Mouse (Mus musculus): Measurements from ENCODE around the gene Foxl1. TPM values are rescaled to one million over a fixed set of nuclear protein-coding genes. Genes with fewer than 3 reads are reported as not detected.
"Not testable (repeated sequence)": the region's sequence is repeated elsewhere in the genome, so short reads cannot be mapped to it uniquely, and the experiment has no call there.

The Foxl1 gene
- total RNA-seq, 2 experiments from 2014 or later = not detected

DNA sequence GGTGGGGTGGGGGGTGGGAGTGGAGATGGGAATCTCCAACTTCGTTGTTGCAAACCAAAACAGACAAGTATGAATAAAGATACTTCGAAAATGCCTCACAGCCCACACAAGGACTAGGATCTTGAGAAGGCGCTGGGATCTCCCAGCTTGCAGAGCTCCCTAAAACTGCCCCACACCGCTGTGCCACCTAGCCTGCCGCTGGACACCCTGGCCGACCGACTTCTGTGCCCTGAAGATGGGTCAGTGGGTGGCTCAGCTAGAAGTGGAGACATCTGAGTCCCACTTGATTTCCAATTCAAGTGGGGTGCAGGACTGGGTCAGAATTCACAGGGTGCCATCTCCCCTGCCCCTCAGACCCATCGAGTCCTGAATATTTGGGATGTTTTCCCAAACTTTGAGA lies 6.0 kb upstream of the Foxl1 start:
- no peak for ATAC-seq (replicated peaks; ENCODE audit: low FRiP score, low TSS enrichment, poor library complexity, severe bottlenecking)

DNA sequence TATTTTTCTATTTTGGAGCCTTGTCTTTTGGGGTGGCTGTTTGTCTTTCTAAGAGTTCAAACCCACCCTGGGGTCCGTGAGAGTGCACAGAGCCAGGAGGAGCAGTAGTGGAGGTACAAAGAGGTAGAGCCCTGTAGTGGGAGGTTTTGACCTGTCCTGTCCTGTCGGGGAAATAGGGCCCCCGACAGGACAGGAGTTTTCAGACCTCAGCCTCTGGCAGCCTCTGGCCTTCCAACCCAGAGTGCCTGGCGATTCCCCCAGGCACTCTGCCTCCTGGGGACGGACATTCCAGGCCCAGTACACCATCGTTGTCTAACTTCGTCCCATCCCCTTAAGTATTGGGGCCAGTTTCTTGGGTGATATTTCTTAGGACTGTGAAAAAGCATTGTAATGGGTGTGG lies 5.4 kb upstream of the Foxl1 start:
- ATAC-seq (replicated peaks; ENCODE audit: low FRiP score, low TSS enrichment, poor library complexity, severe bottlenecking) = no peak

DNA sequence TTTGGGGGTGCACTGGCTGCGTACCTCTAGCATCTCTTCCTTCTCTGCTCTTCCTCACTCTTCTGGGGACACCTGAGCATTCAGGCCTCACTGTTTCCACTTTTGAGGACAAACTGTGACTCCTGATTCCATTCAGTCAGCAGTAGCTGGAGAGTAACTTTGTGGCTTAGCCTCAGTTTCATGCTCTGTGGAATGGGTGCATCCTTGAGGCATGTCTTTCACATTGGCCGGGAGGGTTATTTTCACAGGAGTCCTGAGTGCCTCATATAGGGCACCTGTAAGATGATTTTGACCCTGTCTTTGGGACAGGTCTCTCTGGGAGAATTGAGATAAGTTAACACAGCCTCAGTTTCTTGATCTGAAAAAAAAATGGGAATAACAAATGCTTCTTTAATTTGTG lies 4.6 kb upstream of the Foxl1 start:
- no peak for ATAC-seq (replicated peaks; ENCODE audit: low FRiP score, low TSS enrichment, poor library complexity, severe bottlenecking)

DNA sequence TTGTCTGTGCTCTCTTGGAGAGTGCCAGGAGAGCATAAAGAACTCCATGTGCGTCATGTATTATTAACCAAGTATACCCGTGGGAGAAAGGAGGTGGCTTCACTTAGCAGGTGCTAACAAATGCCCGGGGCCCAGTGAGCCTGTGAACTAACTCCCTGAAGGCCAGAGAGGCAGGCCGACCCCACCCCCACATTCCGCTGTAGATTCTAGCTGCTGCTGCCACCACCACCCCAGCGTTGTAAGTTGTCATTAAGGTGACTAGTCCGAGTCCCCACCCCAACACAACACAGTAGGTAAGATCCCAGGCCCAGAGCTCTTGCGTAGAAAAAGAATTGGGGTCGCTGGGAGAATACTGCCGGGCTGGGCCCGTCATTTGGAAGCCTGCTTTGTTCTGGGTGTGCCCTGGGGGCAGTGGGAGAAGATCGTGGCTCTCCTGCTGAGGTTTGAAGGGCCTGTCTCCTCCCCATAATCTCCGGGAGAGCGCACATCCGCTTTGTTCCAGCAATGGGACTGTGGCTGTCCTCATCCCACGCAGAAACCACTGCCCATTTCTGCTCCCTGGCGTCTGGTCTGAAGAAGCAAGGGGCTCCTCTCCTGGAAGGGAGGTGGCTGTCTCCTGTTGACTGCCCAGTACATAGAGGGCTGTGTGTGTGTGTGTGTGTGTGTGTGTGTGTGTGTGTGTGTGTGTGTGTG lies 3.0 kb upstream of the Foxl1 start:
- ATAC-seq (replicated peaks; ENCODE audit: low FRiP score, low TSS enrichment, poor library complexity, severe bottlenecking) = no peak

DNA sequence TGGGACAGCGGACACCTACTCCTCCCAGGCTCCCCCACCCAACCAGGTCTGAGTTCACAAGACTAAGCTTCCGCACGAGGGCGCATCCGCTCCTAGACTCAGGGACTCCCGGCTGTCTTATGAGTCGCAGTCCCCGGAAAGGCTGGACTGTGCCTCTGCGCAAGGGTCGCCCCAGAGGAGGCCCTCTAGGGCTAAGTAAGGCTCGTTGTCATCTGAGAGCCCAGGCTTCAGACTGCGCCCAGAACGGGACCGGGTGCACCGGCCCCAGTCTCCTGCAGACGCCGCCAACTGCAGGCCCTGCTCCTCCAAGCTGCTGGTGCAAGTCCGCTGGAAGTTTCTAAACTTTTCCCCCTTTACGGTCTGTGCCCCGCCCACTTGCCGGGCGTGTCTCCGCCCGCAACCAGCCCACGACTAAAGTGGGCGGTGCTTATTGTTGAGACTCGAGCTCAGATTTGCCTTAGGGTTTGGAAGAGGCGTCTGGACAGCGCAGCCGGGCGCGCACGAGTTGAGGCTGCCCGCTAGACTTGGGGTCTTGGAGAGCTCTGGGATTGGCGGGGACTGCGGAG lies 2.3 kb upstream of the Foxl1 start:
- ATAC-seq (replicated peaks; ENCODE audit: low FRiP score, low TSS enrichment, poor library complexity, severe bottlenecking) = peak; percentile 33

DNA sequence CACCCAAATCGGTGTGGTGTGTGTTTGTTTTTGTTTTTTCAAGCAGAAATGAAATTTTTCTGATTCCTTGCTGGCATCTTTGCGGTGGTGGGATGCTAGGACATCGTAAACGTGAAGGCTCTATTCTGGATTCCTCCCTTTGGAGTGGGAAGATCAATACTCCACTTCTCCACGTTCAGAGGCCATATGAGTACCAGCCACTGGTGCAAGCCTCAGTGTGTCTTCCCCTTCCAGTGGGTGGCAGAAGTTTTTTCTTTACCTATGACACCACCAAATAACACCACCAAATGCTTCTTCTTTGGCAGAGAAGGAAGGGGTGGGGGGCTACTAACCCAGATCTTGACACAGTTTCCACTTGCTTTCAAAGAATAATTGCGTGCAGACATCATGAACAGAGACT lies 1.5 kb upstream of the Foxl1 start:
- no peak for ATAC-seq (replicated peaks; ENCODE audit: low FRiP score, low TSS enrichment, poor library complexity, severe bottlenecking)

DNA sequence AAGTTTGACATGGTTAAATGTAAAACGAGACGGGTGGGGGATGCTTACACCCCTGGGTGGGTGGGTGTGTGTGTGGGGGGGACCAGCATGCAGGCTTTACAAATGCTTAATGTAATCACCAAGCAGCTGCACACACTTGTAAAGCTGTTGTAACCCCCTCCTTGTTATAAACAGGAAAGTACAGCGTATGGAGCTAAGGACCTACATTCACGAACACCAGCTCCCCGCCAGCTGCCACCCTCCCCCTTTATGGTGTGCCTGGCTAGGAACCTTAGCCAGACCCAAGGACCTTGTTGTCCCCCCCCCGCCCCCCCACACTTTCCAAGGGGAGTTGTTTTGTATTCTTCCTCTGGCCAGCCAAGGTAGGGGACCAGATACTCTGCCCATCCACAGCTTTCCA lies 1.0 kb upstream of the Foxl1 start:
- ATAC-seq (replicated peaks; ENCODE audit: low FRiP score, low TSS enrichment, poor library complexity, severe bottlenecking) = no peak

DNA sequence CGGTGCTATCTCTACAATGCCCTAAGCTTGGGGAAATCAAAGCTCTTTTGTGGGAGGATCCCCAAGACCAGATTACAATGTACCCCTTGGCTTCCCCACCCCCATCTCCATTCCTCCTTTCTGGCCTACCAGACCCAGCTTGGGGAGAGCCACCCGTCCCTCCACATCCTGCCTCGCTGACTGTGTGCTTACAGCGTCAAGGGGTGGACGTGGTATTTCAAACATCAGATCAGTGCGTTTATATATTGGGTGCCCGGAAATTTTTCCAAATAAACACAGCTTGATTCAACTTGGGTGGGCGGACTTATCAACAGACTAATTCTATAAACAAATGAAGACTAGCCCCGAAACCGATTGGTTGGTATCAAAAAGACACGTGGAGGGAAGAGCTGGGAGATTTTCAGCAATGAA lies 444 bp upstream of the Foxl1 start:
- no peak for ATAC-seq (replicated peaks; ENCODE audit: low FRiP score, low TSS enrichment, poor library complexity, severe bottlenecking)

DNA sequence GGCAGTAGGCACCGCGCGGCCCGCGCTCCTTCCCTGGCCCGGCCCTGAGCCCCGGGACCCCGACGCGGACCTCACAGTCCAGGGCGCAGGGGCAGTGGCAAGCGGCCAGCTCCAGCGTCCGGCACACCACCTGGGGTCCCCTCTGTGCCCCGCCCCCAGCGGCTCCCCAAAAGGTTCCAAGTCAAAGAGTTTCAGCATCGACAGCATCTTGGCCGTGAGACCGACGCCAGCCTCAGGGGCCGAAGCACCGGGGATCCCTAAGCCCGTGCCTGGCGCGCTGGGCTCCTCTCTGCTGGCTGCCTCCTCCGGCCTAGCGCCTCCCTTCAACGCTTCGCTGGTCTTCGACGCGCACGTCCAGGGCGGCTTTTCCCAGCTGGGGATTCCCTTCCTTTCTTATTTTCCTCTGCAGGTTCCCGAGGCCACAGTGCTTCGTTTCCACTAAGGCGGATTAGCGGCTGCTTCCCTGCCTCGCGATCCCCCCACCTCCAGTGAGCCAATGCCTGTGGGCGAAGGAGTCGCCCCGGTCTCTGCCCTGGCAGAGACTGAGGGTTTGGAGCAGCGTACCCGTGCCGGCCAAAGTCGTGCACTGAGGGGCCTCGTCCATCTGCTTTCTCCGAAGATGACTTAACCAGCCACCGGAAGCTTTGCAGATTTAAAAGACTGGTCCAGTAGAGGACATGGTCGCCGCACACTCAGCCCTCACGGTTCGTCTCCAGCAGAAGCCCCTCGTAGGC lies 958 bp downstream of the Foxl1 start:
- no peak for ATAC-seq (replicated peaks; ENCODE audit: low FRiP score, low TSS enrichment, poor library complexity, severe bottlenecking)

DNA sequence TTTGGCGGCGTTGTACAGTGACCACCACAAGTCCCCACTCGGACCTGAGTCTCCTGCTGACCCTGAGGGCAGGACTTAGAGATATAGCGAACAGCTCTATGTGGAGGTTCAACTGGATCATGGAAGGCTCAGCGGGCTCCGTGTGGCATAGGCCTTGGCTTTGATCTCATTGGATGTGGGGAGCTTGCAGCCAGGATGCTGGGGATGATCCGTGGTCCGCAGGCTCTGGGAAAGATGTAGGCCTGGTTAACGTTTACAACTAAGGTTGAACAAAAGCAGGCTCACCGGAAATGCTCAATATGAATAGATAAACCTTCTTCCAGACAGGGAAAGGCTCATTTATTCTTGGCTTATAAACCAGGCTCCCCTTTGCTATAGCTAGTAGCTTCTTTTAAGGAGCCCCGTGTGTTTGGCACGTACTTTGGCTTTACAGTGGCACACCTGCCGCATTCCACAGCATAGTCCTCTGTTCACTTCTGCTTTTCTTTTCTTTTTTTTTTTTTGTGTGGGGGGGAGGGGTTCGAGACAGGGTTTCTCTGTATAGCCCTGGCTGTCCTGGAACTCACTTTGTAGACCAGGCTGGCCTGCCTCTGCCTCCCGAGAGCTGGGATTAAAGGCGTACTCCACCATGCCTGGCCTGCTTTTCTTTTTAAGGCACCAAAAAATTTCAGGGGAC lies 1.7 kb downstream of the Foxl1 start:
- no peak for ATAC-seq (replicated peaks; ENCODE audit: low FRiP score, low TSS enrichment, poor library complexity, severe bottlenecking)

DNA sequence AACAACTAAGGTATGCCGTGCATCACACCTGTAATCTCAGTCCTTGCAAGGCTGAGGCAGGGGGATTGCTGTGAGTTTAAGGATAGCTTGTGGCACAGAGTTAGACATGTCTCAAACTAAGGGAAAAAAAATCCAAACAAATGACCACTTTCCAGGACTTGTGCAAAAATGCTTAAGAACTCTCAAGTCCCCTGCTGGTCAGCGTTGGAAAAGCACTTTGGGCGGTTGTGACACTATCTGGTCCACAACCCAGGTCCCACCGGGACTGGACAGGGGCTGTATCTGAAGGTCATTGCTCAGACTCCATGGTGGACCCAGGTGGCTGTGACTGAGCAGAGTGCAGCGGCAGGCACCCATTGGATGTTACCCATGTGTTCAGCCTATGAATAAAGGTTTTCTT lies 2.8 kb downstream of the Foxl1 start:
- ATAC-seq (replicated peaks; ENCODE audit: low FRiP score, low TSS enrichment, poor library complexity, severe bottlenecking) = no peak

DNA sequence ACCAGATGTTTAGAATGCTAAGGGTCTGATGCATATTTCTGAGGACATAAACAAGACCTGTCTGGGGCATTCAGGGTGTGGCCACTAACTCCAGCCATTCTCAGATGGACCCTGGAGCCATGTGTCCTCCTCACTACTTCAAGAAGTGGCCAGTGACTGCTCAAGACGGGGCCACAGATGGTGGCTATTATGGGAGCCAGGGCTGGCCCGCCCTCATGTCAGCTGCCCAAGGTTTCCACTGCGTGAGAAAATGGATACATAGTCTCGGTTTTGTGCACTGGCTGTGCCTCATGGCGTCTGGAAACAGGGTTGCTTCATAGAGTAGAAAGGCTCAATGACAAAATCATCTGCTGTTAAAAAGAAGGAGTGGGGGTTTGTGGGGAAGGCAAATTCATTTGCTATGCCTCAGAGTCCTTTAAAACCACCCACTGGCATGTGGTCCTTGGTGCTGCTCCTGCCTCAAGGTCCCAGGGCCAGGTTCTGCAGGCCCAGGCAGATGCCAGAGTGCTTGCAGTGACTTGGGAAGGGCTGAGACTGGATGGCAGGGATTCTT lies 5.3 kb downstream of the Foxl1 start:
- no peak for ATAC-seq (replicated peaks; ENCODE audit: low FRiP score, low TSS enrichment, poor library complexity, severe bottlenecking)

DNA sequence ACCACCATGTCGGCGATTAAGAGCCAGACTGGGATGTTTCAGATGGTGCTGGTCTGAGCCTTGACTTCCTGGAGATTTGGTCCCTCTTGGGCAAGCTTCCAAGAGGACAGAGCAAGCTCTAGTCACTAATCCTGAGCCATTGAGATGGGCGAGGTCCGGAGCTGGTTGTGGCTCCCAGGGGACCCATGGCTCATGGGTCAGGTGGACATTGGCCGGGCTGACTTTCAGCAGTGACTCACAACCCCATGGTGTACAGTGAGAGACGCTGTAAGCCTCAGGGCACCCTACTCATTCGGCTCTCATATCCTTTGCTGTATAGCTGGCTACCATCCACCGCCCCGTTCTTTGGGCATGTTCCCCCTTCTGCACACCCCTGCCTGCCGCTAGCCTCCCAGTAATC lies 6.4 kb downstream of the Foxl1 start:
- no peak for ATAC-seq (replicated peaks; ENCODE audit: low FRiP score, low TSS enrichment, poor library complexity, severe bottlenecking)

DNA sequence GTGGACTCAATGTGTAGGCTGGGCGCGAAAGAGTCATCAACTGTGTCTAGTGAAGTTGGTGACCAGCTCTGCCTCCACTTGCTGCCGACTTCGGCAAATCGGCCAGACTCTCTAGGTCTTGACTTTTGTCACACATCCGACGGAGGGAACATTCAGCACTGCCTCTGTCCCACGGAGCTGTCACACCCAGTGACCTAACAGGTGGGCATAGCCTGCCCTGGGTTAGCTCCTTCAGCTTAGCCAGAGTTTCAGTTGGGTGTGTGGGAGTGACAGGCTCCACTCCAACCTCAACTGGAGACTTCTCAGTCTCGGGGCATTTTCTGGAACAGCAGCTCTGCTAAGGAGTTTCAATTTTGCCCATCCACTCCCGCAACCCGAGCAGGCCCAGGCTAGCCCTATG lies 6.8 kb downstream of the Foxl1 start:
- ATAC-seq (replicated peaks; ENCODE audit: low FRiP score, low TSS enrichment, poor library complexity, severe bottlenecking) = no peak

DNA sequence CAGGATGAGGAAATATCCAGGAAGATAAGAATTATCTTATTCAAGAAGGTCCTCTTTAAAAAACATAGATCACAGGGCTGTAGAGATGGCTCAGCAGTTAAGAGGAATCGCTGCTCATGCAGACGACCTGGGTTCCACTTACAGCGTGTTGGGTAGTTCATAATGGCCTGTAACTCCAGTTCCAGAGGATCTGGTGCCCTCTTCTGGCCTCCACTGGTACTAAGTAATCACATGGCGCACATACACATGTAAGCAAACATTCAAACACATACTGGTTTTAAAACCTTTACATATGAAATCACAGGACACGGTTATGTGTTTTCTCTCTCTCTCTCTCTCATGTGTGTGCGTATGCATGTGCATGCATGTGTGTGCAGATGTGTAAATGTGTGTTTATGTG lies 9.1 kb downstream of the Foxl1 start:
- ATAC-seq (replicated peaks; ENCODE audit: low FRiP score, low TSS enrichment, poor library complexity, severe bottlenecking) = no peak

DNA sequence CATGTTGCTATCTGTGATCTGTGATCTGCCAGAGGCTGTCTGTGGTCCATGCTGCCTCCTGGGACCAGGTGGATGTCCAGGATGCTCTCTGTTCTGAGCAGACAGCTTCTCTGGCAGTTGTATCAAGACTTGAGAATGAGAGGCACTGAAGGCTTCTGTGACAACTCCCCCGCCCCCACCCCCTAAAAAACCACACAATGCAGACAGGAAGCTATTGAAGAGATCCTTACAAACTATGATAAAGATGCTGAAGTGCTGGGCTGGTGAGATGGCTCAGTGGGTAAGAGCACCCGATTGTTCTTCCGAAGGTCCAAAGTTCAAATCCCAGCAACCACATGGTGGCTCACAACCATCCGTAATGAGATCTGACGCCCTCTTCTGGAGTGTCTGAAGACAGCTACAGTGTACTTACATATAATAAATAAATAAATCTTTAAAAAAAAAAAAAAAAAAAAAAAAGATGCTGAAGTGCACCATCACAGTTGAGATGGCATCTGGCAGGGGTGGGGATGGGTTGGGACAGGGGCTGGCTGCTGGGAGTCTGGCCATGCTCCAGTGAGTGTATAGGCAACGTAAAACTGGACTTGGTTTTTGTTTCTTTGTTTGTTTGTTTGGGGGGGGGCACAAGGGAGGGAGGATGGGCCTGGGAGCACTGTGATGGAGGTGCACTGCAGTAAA lies 17.9 kb downstream of the Foxl1 start:
- not testable (repeated sequence) for ATAC-seq (replicated peaks; ENCODE audit: low FRiP score, low TSS enrichment, poor library complexity, severe bottlenecking)

DNA sequence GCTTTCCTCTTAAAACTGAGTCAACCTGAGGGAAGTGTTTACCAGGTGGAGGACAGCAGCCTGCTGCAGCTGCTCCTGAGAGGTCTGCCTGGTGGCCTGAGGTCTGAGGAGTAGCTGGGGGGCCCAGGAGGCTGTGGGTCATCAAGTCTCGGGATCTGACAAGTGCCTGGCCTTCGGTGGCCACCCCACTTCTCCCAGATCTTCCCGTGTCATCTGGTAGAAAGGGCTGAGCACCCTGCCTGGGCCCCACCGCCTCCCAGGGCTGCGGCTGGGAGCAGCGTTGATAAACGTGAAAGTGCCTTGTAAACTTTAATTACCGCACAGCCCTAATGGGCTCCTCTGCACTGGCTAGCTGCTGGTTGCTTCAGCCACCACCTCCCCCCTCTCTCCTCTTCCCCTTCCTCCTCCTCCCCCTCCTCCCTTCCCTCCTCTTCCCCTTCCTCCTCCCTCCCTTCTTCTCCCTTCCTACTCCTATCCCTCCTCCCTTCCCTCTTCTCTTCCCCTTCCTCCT lies 20.9 kb downstream of the Foxl1 start:
- no peak for ATAC-seq (replicated peaks; ENCODE audit: low FRiP score, low TSS enrichment, poor library complexity, severe bottlenecking)

DNA sequence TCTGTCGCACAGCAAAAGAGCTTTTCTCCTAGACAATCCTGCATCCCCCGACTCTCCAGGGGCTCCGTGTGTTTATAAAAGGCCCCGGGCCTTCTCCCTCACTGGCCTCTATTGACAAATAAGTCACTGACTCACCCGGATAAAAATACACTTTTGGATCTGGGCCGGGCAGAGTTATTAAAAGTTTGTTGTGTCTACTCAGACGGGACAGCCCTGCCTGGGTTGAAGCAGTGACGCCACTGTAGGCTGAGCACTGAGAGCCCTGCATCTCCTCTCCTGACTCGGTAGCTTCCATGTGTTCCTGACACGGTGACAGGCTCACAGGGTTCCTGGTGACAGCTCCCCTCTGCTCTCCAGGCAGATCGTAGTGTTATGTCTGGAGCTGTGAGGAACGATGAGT lies 24.7 kb downstream of the Foxl1 start:
- no peak for ATAC-seq (replicated peaks; ENCODE audit: low FRiP score, low TSS enrichment, poor library complexity, severe bottlenecking)

DNA sequence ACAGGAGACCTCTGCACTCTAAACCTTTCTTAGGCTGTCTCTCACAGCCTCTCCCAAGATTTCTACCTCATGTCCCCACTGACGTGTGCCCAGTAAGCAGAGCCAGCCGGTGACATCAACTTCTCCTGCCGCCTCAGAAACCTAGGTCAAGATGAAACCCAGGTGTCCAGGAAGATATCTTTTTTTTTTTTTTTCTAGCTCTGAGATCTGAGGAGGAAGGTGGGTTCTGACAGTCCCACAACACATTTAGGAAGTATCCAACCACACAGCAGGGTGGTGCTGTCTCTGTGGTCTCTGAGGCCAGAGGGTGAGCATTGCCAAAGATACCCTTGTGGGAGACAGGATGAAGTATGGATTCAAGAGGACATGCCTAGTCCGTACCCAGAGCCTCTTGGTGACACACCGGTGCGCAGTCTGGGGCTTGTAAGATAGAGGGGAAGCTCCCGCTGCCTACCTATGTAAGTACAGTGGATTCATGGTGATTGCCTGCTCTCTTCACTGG lies 29.3 kb downstream of the Foxl1 start:
- no peak for ATAC-seq (replicated peaks; ENCODE audit: low FRiP score, low TSS enrichment, poor library complexity, severe bottlenecking)

Data from megakaryocyte-erythroid progenitor cell, adult 5-6 weeks (primary cell).